Mouse (Mus musculus): ENCODE data around the gene Gigyf1.

Gene Gigyf1

DNA sequence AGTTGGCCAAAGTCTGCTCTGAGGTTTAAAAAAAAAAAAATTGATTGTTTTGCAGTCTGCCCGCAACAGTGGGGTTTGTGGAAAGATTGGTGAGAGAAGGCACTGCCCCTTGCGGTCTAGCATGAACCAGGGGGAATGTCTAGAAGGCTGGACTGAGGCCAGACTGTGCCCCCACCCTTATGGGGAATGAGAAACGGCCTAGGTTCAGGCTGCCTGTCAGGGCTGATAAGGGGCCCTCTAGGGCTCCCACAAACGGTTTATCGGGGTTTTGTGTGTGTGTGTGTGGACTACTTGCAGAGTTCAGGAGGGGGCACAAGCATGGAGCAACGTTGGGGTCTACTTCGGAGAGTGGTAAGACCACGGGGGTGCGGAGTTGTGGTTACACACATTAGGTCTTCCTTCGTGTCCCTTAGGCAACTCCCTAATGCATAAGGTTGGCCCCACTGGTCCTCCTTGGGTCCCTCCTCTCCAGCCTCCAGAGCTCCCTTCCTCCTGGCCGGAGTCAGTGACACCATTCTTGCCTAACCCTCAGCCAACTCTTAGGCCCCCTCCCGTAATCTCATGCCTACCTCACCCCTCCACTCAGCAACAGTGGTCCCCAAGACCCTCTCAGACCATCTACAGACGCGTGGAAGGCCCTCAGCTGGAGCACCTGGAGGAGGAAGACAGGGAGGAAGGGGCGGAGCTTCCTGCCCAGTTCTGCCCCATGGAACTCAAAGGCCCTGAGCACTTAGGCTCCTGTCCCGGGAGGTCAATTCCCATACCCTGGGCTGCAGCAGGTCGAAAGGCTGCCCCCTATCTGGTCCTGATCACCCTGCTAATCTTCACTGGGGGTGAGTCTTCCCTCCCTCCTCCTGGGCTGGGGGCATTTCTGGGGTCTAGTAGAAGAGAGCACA lies 52.6 kb downstream of the Gigyf1 start:
- no peak for DNase-seq (ENCODE audit: low spot score)

DNA sequence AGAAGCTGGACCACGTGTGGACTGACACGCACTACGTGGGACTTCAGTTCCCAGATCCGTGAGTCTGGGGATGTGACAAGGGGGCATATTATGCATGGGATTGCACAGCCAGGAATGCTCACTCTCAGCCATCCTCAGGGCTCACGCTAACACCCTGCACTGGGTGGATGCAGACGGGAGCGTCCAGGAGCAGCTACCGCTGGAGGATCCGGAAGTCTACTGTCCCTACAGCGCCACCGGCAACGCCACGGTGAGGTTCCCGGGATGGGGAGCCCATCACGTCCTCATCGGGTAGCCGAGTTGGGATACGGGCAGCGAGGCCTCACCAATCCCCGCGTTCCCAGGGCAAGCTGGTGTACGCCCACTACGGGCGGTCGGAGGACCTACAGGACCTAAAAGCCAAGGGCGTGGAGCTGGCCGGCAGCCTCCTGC lies 56.1 kb downstream of the Gigyf1 start:
- peak; percentile 77 for DNase-seq (ENCODE audit: low spot score)
